ENCODE assay signal across 8 mouse cellular contexts in genomic region chr15:100038470-100038971, GRCm38 (mm10). TPM values are rescaled to one million over a fixed set of nuclear protein-coding genes. Genes with fewer than 3 reads are reported as not detected.
DNase-seq lines count a peak whose midpoint lies in the region; ATAC-seq lines count a peak whose summit lies in the region.

TSS of gene Dip2b (plus strand) at chr15:100038664.

- intact Hi-C loops in left cerebral cortex, postnatal 14 days (cut with DNase I) = loop anchor here (1.0 kb wide), 1 partner anchor 88 kb away; no protein-coding TSS in a partner anchor

- H3K4me3 ChIP-seq in intestine, embryonic 14.5 days (ENCODE audit: low read depth, low read length) = peak within 1 kb of the TSS; percentile 61

- peak; percentile 95 for DNase-seq in adrenal gland, adult 2 months
- peak; percentile 97 for DNase-seq in embryo, embryonic 11 days
- DNase-seq in gastrocnemius, postnatal 25 days = peak; percentile 92
- peak; percentile 98 for DNase-seq in intestine, embryonic 14.5 days (ENCODE audit: low spot score)
- DNase-seq in left cerebral cortex, postnatal 14 days (ENCODE audit: low spot score in 2 of 2) = peak; percentile 96 to 98
- peak; percentile 99 for DNase-seq in right cerebral cortex, postnatal 14 days
- peak; percentile 94 to 96 for DNase-seq in urinary bladder, postnatal 36 days (ENCODE audit: low spot score in 2 of 2)

- peak within 1 kb of the TSS; percentile 95 for H3K27ac ChIP-seq in intestine, embryonic 14.5 days (ENCODE audit: low read depth)

- H3K9ac ChIP-seq in intestine, embryonic 14.5 days (ENCODE audit: low read length) = peak within 1 kb of the TSS; percentile 96

- no peaks in the 10 kb centered on the region for H3K9me3 ChIP-seq in intestine, embryonic 14.5 days (ENCODE audit: control insufficient read depth, low read length)

- peak; percentile 89 for ATAC-seq in intestine, embryonic 14.5 days (replicated peaks; ENCODE audit: low FRiP score, low TSS enrichment, low read depth)
- peak; percentile 82 for ATAC-seq in megakaryocyte-erythroid progenitor cell, adult 5-6 weeks (replicated peaks; ENCODE audit: low FRiP score, low TSS enrichment, poor library complexity, severe bottlenecking)

- H3K27me3 ChIP-seq in intestine, embryonic 14.5 days (replicated peaks; ENCODE audit: control insufficient read depth, insufficient read depth, low read length) = no peaks in the 10 kb centered on the region

- H3K4me2 ChIP-seq in intestine, embryonic 14.5 days (ENCODE audit: low read length) = peak within 1 kb of the TSS; percentile 91

- peaks cover 23% of the 10 kb centered on the region for H3K4me1 ChIP-seq in intestine, embryonic 14.5 days (replicated peaks; ENCODE audit: control insufficient read depth, insufficient read depth, low read length)

- 0% methylated on average over 33 of the region's 68 CpGs for WGBS in intestine, embryonic 14.5 days

- H3K36me3 ChIP-seq in intestine, embryonic 14.5 days (ENCODE audit: control insufficient read depth, insufficient read depth, low read length) = no peaks in the 10 kb centered on the region

RNA-seq across cellular contexts. Expression of gene Dip2b, which starts in this region (rescaled TPM):
- total RNA-seq in adrenal gland, adult 2 months (2021) = 10 to 100 TPM; 13.8 to 14.6 TPM
- 3.4 and 4.7 TPM in 2 replicates for polyA plus RNA-seq in adrenal gland, adult 2 months (2012; rRNA removed)
- total RNA-seq in gastrocnemius, postnatal 25 days (2021) = 1 to 10 TPM; 7.4 to 7.7 TPM
- polyA plus RNA-seq in intestine, embryonic 14.5 days (2014; fragmentation: Nextera tagmentation; extraction: Ambion mirVana) = 15.2 and 15.5 TPM in 2 replicates
- 10 to 100 TPM; 62.4 to 66.4 TPM for total RNA-seq in left cerebral cortex, postnatal 14 days (2021)
- 10.6 and 14.5 TPM in 2 replicates for total RNA-seq in megakaryocyte-erythroid progenitor cell, adult 5-6 weeks (2014; fragmentation: Nextera tagmentation)
- total RNA-seq in megakaryocyte-erythroid progenitor cell, adult 5-6 weeks (2017) = 6.1 and 14.0 TPM in 2 replicates

Comparison
In these comparisons a context has a peak if more than half of its experiments do, and no peak if none do; other contexts are left out.
1. Peak in every context shown above with its lines: DNase-seq, ATAC-seq, H3K4me3 ChIP-seq and H3K27ac ChIP-seq.
2. RNA of gene Dip2b (total RNA-seq): 62.4 to 66.4 TPM in left cerebral cortex, postnatal 14 days; 13.8 to 14.6 TPM in adrenal gland, adult 2 months, 6.1 to 14.5 TPM in megakaryocyte-erythroid progenitor cell, adult 5-6 weeks and 7.4 to 7.7 TPM in gastrocnemius, postnatal 25 days; every median in the first group is over 4 times any median in the second.